In genomic region chr9:14784039-14785002, GRCm38 (mm10) we compare ENCODE assay signal across 8 mouse cellular contexts. TPM values are rescaled to one million over a fixed set of nuclear protein-coding genes. Genes with fewer than 3 reads are reported as not detected.
DNase-seq lines count a peak whose midpoint lies in the region; ATAC-seq lines count a peak whose summit lies in the region.

TSS of gene Mre11a (plus strand) at chr9:14784654.
TSS of gene Ankrd49 (minus strand) at chr9:14784856.

- peaks cover 38% of the 10 kb centered on the region for H3K79me2 ChIP-seq in macrophage (ENCODE audit: inconsistent target)

- under 1% methylated on average over 62 of the region's 62 CpGs for WGBS in hindbrain, embryonic 16.5 days
- under 1% methylated on average over 62 of the region's 62 CpGs for WGBS in macrophage (ENCODE audit: missing documents)

- H3K4me2 ChIP-seq in hindbrain, embryonic 16.5 days (ENCODE audit: low read length): peak within 1 kb of the TSS; percentile 68

- peak; percentile 89 for DNase-seq in WW6 (ENCODE audit: low read depth, low spot score)
- DNase-seq in cerebellum, postnatal 4 days (ENCODE audit: low spot score in 2 of 2): peak; percentile 75 to 88
- peak; percentile 96 for DNase-seq in gastrocnemius, adult 18-20 months (ENCODE audit: low spot score)
- peak; percentile 88 to 91 for DNase-seq in left cerebral cortex, adult 18-20 months (ENCODE audit: low spot score in 2 of 2)
- DNase-seq in right cerebral cortex, adult 18-20 months: peak; percentile 95
- DNase-seq in urinary bladder, postnatal 10 days (ENCODE audit: low spot score): peak; percentile 63

- peak within 1 kb of the TSS; percentile 64 for H3K4me3 ChIP-seq in hindbrain, embryonic 16.5 days (ENCODE audit: low read length)
- peak within 1 kb of the TSS; percentile 97 for H3K4me3 ChIP-seq in macrophage (ENCODE audit: inconsistent target)

- H3K9me3 ChIP-seq in hindbrain, embryonic 16.5 days (ENCODE audit: control insufficient read depth, low read length): no peaks in the 10 kb centered on the region

- H3K27me3 ChIP-seq in hindbrain, embryonic 16.5 days (replicated peaks; ENCODE audit: control insufficient read depth, insufficient read depth, low read length): no peaks in the 10 kb centered on the region

- H3K27ac ChIP-seq in hindbrain, embryonic 16.5 days (ENCODE audit: low read depth, low read length): peak within 1 kb of the TSS; percentile 98
- H3K27ac ChIP-seq in macrophage: peak within 1 kb of the TSS; percentile 72

- H3K36me3 ChIP-seq in hindbrain, embryonic 16.5 days (ENCODE audit: control insufficient read depth, insufficient read depth, low read length): peaks cover 13% of the 10 kb centered on the region
- H3K36me3 ChIP-seq in macrophage (ENCODE audit: inconsistent target): peaks cover 39% of the 10 kb centered on the region

- peak within 1 kb of the TSS; percentile 88 for H3K9ac ChIP-seq in hindbrain, embryonic 16.5 days (ENCODE audit: low read depth, low read length)

- peaks cover 9% of the 10 kb centered on the region for H3K4me1 ChIP-seq in hindbrain, embryonic 16.5 days (ENCODE audit: control insufficient read depth, insufficient read depth, low read depth, low read length)

- ATAC-seq in hindbrain, embryonic 16.5 days: peak; percentile 100

RNA-seq across cellular contexts. Expression of gene Mre11a, which starts in this region (rescaled TPM):
- 10 to 100 TPM in 1 of 2 experiments, 1 to 10 TPM in 1; 9.2 to 12.7 TPM for total RNA-seq in gastrocnemius, adult 18-20 months (2021)
- 10.3 and 10.8 TPM in 2 replicates for polyA plus RNA-seq in hindbrain, embryonic 16.5 days (2015; fragmentation: Nextera tagmentation; extraction: Ambion mirVana)
- total RNA-seq in left cerebral cortex, adult 18-20 months (2021): 10 to 100 TPM; 15.2 to 17.8 TPM
- 10 to 100 TPM in 25 of 26 experiments, 1 to 10 TPM in 1; 7.8 to 45.1 (median 28.3) TPM for total RNA-seq in macrophage (2018; cell fraction: chromatin; rRNA removed)
- total RNA-seq in macrophage (2018; cell fraction: cytosol; rRNA removed): 10 to 100 TPM in 21 of 26 experiments, 1 to 10 TPM in 5; 8.3 to 13.5 (median 11.4) TPM
- 10 to 100 TPM in 22 of 26 experiments, 1 to 10 TPM in 4; 7.9 to 44.1 (median 18.5) TPM for total RNA-seq in macrophage (2018; cell fraction: nucleus; rRNA removed)
- polyA plus RNA-seq in macrophage (2018): 8.0 to 17.7 TPM (median 12.2 TPM) in 3 replicates

RNA-seq across cellular contexts. Expression of gene Ankrd49, which starts in this region (rescaled TPM):
- total RNA-seq in gastrocnemius, adult 18-20 months (2021): 1 to 10 TPM; 7.4 to 7.6 TPM
- 21.1 and 26.4 TPM in 2 replicates for polyA plus RNA-seq in hindbrain, embryonic 16.5 days (2015; fragmentation: Nextera tagmentation; extraction: Ambion mirVana)
- total RNA-seq in left cerebral cortex, adult 18-20 months (2021): 10 to 100 TPM; 11.1 to 11.3 TPM
- total RNA-seq in macrophage (2018; cell fraction: chromatin; rRNA removed): 10 to 100 TPM; 13.3 to 50.5 (median 31.0) TPM
- total RNA-seq in macrophage (2018; cell fraction: cytosol; rRNA removed): 10 to 100 TPM in 25 of 26 experiments, 1 to 10 TPM in 1; 9.9 to 20.8 (median 17.3) TPM
- 10 to 100 TPM; 15.1 to 68.0 (median 35.1) TPM for total RNA-seq in macrophage (2018; cell fraction: nucleus; rRNA removed)
- polyA plus RNA-seq in macrophage (2018): 16.6 to 22.0 TPM (median 20.0 TPM) in 3 replicates

Comparison
In these comparisons a context has a peak if more than half of its experiments do, and no peak if none do; other contexts are left out.
1. Peak in every context shown above with its lines: DNase-seq, ATAC-seq, H3K4me3 ChIP-seq and H3K27ac ChIP-seq.